Mouse (Mus musculus): ENCODE results near the gene Grid1. TPM values are rescaled to one million over a fixed set of nuclear protein-coding genes. Genes with fewer than 3 reads are reported as not detected.

Grid1 gene
- total RNA-seq, 2 experiments from 2014 or later = not detected

- no peak for ATAC-seq (replicated peaks; ENCODE audit: low FRiP score, poor library complexity, severe bottlenecking)
These were observed 6.0 kb downstream of the Grid1 start for GRCm38 (mm10) chr14:34825902-34826301.

- no peak for ATAC-seq (replicated peaks; ENCODE audit: low FRiP score, poor library complexity, severe bottlenecking)
These were observed 9.9 kb downstream of the Grid1 start for GRCm38 (mm10) chr14:34829831-34830230.

GRCm38 (mm10) chr14:34837145-34837544 is 17.2 kb downstream of the Grid1 start:
- no peak for ATAC-seq (replicated peaks; ENCODE audit: low FRiP score, poor library complexity, severe bottlenecking)

GRCm38 (mm10) chr14:34838999-34839398 is 19.1 kb downstream of the Grid1 start:
- no peak for ATAC-seq (replicated peaks; ENCODE audit: low FRiP score, poor library complexity, severe bottlenecking)

- ATAC-seq (replicated peaks; ENCODE audit: low FRiP score, poor library complexity, severe bottlenecking) = no peak
These were observed 20.0 kb downstream of the Grid1 start for GRCm38 (mm10) chr14:34839898-34840297.

GRCm38 (mm10) chr14:34843579-34843978 is 23.7 kb downstream of the Grid1 start:
- ATAC-seq (replicated peaks; ENCODE audit: low FRiP score, poor library complexity, severe bottlenecking) = no peak

GRCm38 (mm10) chr14:34844166-34844565 is 24.3 kb downstream of the Grid1 start:
- no peak for ATAC-seq (replicated peaks; ENCODE audit: low FRiP score, poor library complexity, severe bottlenecking)

- ATAC-seq (replicated peaks; ENCODE audit: low FRiP score, poor library complexity, severe bottlenecking) = no peak
These were observed 26.9 kb downstream of the Grid1 start for GRCm38 (mm10) chr14:34846799-34847198.

GRCm38 (mm10) chr14:34847625-34848024 is 27.7 kb downstream of the Grid1 start:
- ATAC-seq (replicated peaks; ENCODE audit: low FRiP score, poor library complexity, severe bottlenecking) = no peak

- no peak for ATAC-seq (replicated peaks; ENCODE audit: low FRiP score, poor library complexity, severe bottlenecking)
These were observed 41.2 kb downstream of the Grid1 start for GRCm38 (mm10) chr14:34860891-34861780.

- no peak for ATAC-seq (replicated peaks; ENCODE audit: low FRiP score, poor library complexity, severe bottlenecking)
These were observed 47.4 kb downstream of the Grid1 start for GRCm38 (mm10) chr14:34867266-34867665.

GRCm38 (mm10) chr14:34868513-34869260 is 48.8 kb downstream of the Grid1 start:
- no peak for ATAC-seq (replicated peaks; ENCODE audit: low FRiP score, poor library complexity, severe bottlenecking)

- ATAC-seq (replicated peaks; ENCODE audit: low FRiP score, poor library complexity, severe bottlenecking) = no peak
These were observed 60.1 kb downstream of the Grid1 start for GRCm38 (mm10) chr14:34879996-34880395.

GRCm38 (mm10) chr14:34880431-34881421 is 60.8 kb downstream of the Grid1 start:
- ATAC-seq (replicated peaks; ENCODE audit: low FRiP score, poor library complexity, severe bottlenecking) = no peak

GRCm38 (mm10) chr14:34884194-34884593 is 64.3 kb downstream of the Grid1 start:
- no peak for ATAC-seq (replicated peaks; ENCODE audit: low FRiP score, poor library complexity, severe bottlenecking)

- no peak for ATAC-seq (replicated peaks; ENCODE audit: low FRiP score, poor library complexity, severe bottlenecking)
These were observed 64.7 kb downstream of the Grid1 start for GRCm38 (mm10) chr14:34884611-34885010.

- no peak for ATAC-seq (replicated peaks; ENCODE audit: low FRiP score, poor library complexity, severe bottlenecking)
These were observed 72.0 kb downstream of the Grid1 start for GRCm38 (mm10) chr14:34891769-34892532.

- no peak for ATAC-seq (replicated peaks; ENCODE audit: low FRiP score, poor library complexity, severe bottlenecking)
These were observed 76.5 kb downstream of the Grid1 start for GRCm38 (mm10) chr14:34896253-34896982.
